Mouse (Mus musculus) small intestine, adult 2 months (tissue): Measurements from ENCODE around the gene Arhgap17.

Experiments
- CTCF ChIP-seq: fragments of 200-500 bp; IDR thresholded peaks from 2 replicates; pipeline ENCODE4 v1.5.1; 2012; ENCODE audit warnings: low read depth, mild to moderate bottlenecking, control low read depth, inconsistent platforms, low read length, moderate library complexity, mixed read lengths; ENCODE audit not compliant: insufficient replicate concordance, insufficient read length; ENCODE audit errors: extremely low read depth
- POLR2A ChIP-seq: fragments of 200-500 bp; IDR thresholded peaks from 2 replicates; pipeline ENCODE4 v1.6.1; 2012; ENCODE audit warnings: low read depth, mild to moderate bottlenecking, control low read depth, inconsistent platforms, low read length, moderate library complexity

DNA sequence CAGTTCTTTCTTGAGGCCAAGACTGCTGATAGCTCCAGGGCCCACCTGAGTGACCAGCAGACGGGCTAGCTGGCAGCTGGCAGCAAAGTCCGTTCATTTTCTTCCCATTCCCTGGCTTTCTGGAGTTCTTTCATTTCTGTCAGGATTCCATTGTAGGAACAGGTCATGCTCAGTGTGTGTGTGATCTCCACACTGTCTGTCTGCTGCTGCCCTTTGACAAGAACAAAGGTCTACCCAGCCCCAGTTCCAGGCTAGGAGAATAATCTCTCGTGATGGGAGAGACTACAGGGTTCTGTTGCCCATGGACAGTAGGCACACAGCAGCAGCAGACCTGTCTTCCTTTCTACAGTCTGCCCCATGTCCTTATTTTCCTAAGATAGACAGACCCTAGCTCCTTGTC is 47.9 kb upstream of the Arhgap17 start:
- TF ChIP-seq CTCF (no peak), POLR2A (no peak)
